Mouse (Mus musculus): ENCODE results near the gene Vmn2r36. TPM values are rescaled to one million over a fixed set of nuclear protein-coding genes. Genes with fewer than 3 reads are reported as not detected.
"Not testable (repeated sequence)": the region's sequence is repeated elsewhere in the genome, so short reads cannot be mapped to it uniquely, and the experiment has no call there.

Gene Vmn2r36
- total RNA-seq (2022), result not detected

GRCm38 (mm10) chr7:7902395-7902794 is at the start of gene Vmn2r36:
Gene Vmn2r36 (minus strand): TSS chr7:7902495.
- not testable (repeated sequence) for DNase-seq (ENCODE audit: low spot score in 2 of 2)

Other genes with a start within 250 kb of the Vmn2r36 start
- not detected for gene Vmn2r34, start 213.0 kb downstream of the Vmn2r36 start, total RNA-seq (2022)
- not detected for gene Vmn2r35, start 82.6 kb downstream of the Vmn2r36 start, total RNA-seq (2022)

Data from layer of hippocampus, adult 8-10 months (tissue).